Mouse (Mus musculus): ENCODE data around the gene Tmem107.

The Tmem107 gene

DNA sequence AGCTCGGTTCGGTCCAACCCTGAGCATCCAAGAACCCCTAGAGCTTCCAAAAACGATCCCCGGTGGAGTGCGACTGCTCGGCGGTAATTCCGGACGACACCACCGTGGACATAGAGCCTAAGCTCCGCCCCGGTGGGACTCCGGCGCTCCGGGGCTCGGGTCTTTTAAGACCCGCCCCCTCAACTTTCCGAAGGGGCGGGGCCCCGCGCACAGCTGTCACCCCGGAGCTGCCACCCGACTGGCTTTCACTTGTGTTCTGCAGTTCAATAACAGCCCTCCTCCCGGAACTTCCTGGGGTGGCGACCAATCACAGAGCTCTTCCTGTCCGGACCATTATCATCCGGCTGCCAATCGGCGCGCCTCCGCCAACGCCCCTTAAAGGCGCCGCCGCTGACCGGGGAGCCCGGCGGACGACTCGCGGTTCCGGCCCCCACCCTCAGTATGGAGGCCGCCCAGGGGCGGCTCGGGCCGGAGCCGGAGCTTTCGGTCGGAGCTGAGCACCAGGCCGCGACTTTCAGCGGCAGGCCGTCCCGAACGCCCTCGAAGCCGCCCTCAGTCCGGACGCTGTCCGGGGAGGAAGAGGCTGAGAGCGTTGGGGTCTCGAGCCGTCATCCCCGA, 11.1 kb upstream of the Tmem107 start, which contains the start of gene Borcs6:
Gene Borcs6 (plus strand): TSS at position 361 of the 618 bp plus-strand sequence.
- DNase-seq (ENCODE audit: low read depth), result peak; percentile 93

DNA sequence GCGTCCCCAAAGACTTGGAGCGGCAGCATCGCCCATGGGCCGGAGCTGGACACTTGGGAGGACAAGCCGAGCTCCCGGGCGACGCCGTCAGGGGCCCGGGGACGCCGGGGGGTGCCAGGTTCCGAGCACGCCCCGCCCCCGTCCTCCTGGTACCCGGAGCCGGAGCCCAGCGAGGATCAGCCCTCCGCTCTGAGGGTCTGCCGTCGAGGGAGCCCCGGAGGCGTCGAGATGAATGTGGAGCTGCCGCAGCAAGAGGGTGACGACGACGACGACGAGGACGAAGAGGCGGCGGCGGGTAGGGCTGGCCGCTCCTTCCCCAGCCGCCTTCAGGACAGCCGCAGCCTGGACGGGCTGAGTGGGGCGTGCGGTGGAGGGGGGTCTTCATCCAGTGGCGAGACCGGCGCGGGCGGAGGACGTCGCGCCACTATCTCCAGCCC, 10.6 kb upstream of the Tmem107 start:
- DNase-seq (ENCODE audit: low read depth), result no peak

DNA sequence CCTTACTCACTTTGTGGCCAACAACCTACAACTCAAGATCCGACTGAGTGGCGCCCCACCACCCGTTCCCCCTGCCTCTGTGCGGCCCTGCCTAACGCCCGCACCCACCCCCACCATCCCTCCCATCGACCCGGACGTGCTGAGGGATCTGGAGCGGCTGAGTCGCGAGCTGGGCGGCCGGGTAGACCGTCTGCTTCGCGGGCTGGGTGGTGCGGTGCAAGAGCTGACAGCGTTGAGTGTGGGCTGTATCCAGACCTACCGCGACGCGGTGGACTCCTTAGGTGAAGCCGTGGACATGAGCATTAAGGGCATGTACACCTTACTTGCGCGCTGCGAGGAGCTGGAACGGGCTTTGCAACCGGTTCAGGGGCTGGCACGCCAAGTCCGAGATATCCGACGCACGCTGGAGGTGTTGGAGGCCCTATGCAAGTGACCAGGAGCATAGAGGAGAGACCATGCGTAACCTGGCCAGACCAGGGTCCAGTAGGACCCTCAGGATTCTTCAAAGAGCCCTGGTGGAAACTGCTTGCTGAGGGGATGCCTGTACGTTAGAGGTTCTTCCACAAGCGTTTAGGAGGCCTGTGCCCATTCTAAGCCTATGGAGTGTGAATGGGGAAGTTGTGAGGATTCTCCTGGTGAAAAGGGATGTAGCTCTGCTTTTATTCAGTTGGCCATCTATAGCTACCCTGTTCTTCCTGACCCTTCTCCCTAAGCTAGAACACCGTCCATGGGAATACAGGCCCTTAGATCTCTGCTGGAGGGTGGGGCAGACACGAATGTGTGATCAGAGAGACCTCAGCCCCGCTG, 10.0 kb upstream of the Tmem107 start:
- DNase-seq (ENCODE audit: low read depth), result no peak

DNA sequence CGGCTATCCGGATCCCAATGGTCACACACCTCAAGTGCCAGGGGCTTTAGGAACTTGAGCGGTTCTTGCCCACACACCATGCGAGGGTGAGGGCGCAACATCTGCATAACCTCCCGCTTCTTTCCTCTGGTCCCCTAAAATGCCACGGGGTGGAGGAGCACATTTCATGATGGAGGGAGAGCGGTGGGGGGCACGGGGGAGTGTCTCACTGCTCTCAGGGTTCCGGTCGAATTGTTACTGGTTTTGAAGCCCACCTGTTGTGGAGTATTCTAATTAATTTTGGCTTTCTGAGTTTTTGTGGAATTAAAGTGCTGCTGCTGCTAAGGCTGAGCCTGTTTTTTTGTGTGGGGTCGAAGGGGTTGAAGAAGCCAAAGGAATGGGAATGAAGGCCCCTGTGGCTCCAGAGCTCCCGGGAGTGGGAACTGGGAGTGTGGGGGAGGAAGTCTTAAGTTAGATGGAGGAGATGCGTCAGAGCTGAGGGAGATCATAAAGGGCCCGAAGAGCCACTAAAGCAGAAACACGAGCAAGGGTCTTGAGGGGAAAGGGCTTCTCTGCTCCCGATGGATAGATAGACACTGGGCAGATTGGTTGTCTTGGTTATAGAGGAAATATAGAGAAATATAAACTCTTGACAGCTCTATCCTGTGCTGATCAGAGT, 9.2 kb upstream of the Tmem107 start:
- no peak for DNase-seq (ENCODE audit: low read depth)

DNA sequence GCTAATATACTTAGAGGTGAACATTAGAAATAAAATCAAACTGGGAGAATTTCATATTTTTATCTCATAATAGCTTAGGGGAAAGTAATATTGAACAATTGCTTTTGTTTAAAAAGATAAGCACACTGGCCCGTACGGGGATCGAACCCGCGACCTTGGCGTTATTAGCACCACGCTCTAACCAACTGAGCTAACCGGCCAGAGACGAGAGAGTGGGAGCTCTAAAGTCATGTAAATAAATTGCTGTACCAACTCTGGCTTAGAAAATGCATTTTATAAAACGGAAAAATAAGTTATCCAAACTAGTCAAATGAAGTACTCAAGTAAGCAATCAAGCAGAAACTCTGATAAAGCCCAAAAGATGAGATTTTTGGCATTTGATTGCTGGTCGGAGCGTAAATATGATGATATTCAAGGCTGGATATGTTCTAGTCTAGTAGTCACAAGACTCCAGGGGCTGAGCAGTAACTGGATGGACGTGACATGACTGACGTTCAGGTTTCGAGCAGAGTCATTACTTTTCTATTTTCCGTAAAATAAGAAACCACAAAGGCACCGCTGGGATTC, 8.3 kb upstream of the Tmem107 start:
- no peak for DNase-seq (ENCODE audit: low read depth)

DNA sequence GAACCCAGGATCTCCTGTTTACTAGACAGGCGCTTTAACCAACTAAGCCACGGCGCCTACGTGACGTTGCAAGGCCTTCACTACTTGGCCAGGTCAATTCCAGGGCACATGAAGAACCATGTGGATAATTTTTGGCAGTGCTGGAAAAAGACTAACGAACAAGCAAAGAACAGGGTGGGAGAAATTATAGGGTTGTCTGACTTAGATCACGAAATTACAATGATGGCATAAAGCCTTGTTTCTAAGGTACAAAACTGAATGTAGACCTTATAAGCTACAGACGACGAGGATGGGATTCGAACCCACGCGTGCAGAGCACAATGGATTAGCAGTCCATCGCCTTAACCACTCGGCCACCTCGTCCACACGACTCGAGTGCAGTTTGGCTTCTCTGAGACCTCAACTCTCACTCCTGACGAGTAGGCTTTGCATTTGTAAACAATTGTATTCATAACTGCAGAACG, 7.8 kb upstream of the Tmem107 start:
- DNase-seq (ENCODE audit: low read depth), result peak; percentile 85

DNA sequence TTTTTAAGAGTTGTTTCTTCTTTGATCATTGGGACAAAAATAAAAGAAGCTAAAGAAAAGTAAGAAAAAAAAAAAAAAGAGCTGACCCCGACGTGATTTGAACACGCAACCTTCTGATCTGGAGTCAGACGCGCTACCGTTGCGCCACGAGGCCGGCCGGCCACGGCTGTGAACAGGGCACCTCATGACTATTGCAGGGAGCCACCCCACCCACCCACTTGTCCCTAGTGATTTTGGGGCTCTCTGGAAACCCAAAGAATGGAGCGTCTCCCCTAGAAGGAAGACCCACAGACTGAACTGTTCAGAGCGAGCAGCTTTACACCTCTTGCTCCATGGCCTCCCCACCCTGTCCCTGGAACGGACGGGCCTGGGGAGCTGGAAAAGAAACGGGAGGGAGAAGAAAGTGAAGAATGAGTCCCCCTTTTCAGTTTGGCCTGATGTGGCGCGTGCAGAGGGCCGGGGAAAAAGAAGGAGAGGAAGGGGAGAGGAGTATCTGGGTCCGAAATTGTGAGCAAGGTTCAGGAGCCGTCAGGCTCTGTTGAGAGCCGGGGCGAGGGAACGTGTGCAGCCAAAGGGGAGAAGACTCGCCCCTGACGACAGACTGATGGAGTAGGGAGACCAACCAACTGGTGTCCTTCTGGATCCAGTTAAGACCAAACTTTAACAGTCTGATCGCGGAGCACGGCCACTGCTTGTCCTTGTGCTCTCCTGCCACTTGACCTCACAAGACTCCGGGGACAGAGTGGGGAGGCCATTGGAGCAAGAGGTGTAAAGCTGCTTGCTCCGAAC, 7.0 kb upstream of the Tmem107 start:
- no peak for DNase-seq (ENCODE audit: low read depth)

DNA sequence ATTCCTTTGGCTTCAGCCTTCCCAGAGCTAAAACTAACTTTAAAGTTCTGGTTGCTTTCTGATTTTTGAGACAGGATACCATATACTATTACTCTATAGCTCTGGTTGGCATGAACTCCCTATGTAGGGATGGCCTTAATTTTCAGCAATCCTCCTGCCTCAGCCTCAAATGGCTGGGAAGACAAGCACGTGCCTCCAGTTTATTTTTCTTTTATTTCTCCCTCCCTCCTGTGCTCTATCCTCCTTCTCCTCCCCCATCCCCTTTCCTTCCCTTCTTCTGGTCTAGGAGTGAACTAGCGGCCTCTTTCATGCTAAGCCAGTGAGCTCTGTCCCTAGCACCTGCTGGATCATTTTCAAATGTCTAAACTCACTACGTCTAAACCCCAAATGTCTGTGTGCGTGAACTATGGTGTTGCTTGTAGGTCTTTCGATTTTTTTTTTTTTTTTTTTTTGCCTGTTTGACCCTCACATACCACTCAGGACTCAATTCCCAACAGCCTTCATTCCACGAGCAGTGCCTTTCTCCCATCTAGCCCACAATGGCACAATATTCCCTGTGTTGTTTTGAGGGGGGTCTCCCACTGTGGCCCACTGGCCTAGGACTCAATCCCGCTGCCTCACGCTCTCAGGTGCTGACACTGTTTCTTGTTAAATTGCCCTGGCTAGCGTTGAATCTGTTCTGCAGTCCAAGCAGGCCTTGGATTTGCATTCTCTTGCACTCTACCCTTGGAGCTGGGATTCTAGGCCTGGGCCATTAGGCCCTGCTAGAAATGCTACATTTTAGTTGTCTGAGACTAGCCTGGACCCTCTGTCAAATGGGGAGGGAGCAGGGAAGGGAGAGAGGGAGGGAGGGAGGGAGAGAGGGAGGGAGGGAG, 6.1 kb upstream of the Tmem107 start:
- no peak for DNase-seq (ENCODE audit: low read depth)

DNA sequence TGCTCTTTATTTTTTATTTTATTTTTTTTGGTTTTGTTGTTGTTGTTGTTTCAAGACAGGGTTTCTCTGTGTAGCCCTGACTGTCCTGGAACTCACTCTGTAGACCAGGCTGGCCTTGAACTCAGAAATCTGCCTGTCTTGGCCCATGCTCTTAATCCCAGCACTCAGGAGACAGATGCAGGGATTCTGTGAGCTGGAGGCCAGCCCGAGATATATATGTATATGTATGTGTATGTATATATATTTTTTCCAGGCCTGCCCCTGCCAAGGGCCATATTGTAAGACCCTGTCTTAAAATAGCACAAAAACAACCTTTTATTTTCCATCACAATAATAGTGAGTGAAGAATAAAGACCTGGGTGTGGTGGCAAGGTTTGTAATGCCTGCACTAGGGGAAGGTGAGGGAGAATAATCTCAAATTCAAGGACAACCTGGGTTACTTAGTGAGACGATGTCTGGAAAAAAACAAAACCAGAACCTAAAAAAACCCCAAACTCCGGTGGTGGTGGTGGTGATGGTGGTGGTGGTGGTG, 5.1 kb upstream of the Tmem107 start:
- DNase-seq (ENCODE audit: low read depth), result no peak

DNA sequence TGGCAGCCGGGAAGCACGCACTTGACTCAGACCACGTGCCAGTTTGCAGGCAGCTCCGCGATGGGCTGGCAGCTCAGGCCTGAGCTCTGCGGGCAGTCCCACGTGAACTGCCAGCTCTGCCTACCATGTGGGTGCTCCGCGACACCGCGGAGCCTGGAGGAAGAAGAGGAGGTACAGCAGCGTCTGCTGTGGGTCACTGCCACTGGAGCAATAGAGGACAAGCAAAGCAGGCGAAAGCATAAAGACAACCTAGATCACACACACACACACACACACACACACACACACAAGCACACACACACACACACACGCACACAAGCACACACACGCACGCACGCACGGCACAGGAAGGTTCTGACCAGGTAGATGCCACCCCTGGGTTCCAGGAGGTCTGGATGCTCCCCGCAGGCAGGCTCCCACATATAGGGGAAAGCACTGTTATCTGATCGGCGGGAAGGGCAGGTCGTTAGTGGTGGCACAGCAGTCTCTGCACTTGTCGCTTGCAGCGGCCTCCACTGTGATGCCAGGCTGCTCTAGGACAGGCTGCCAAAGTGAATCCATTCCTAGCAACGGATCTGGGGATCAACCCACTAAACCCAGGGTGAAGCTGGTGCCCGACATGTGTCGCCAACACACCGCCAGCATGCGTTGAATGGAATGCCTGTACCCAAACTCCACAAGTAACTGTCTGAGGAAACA, 4.3 kb upstream of the Tmem107 start:
- no peak for DNase-seq (ENCODE audit: low read depth)

DNA sequence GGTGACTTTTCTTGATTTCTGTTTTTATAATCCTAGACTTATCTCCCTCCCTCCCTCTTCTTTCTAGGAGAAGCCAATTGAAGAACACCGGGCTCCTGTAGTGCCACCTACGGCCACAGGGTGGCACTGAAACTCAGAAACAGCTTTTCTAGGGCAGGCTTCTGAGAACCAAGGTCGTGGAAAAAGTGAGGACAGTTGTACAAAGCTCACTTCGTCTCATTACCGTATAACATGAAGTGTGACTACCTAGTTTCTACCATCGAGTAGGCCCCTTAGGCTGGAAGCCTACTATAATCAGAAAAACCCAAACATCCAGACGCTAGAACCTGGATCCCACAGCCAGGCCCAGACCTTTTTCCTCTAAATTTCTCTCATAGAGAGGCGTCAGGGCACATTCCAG, 3.6 kb upstream of the Tmem107 start:
- no peak for DNase-seq (ENCODE audit: low read depth)

DNA sequence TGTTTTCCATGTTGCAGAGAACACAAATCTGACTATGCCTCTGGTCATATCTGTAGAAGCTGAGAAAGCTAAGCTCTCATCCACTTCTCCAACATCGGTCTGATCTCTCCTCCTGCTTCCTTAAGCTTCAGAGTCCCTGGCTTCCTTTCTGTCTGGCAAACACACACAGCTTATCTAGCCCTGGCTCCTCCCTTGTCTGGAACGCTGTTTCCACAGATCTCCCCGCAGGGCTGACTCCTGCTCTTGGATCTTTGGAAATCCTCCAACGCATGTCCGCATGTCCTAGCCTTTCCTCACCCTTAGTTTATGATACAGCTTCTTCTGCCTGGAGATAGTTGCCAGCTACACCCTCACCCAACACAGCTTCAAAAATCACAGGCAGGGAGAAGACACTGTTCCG, 3.0 kb upstream of the Tmem107 start:
- no peak for DNase-seq (ENCODE audit: low read depth)

DNA sequence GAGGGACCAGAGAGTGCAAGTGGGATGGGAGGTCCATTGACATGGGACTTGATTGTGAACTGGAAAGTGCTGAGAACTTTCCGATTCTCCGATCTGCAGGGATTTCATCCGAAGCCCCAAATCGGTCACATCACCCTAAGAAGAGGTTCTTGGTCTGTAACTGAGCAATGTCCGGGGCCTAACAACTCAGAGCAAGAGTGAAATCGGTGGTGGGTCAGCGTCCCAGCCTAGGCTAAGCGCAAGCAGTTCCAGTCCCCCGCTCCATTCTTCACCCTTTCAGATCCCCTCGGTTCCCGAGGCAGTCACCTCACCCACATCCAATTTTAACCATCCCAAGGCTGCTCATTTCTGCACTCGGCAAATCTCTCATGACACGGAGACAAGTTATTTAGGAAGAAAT, 513 bp upstream of the Tmem107 start:
- no peak for DNase-seq (ENCODE audit: low read depth)

DNA sequence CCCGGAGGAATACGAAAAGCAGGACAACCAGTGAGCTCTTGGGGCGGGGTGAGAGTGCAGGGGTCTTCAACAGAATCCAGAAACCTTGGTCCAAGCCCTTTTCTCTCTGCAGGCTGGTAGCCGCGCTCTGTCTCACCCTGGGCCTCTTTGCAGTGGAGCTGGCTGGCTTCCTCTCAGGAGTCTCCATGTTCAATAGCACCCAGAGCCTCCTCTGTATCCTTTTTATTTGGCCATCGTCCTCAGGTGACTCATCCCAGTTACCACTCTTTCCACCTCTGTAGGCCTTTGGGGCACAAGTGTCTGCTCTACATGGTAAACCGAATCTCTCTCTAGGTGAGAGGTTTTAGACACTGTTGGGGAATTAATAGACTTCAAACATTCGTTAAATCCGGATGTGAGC, 656 bp downstream of the Tmem107 start:
- DNase-seq (ENCODE audit: low read depth), result no peak

DNA sequence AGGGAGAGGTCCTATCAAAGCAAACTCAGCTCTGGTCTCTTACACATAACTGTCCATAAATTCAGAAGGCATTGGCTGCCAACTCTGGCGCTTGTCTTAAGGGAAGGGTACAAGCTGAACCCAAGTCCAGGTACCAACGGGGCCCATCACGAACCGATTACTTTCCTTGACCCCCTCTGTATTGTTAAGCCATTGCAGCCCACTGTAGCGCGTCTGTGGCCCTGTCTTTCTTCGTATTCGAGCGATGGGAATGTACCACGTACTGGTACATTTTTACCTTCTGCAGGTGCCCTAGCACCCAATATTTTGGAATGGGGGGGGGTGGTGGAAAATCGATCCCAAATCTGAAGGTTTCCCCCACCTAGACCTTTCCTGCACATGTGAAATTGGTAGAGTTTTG, 1.6 kb downstream of the Tmem107 start:
- DNase-seq (ENCODE audit: low read depth), result no peak

DNA sequence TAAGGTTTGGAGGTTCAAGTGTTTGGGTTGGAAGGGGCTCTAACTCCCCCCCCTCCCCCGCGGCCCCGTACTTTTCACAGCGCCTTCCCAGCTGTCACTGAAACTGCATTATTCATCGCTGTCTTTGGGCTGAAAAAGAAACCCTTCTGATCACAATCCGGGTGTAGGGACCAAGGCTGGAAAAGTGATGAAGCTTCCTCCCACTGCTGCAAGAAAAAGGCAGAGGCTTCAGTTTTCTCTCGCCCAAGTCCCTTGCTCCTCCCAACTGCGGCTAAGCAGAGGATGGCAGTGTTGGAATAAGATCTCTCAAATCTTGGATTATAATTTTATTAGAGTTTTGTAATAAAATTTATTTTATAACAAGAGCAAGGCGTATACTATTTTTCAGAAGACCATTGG, 2.1 kb downstream of the Tmem107 start:
- DNase-seq (ENCODE audit: low read depth), result no peak

DNA sequence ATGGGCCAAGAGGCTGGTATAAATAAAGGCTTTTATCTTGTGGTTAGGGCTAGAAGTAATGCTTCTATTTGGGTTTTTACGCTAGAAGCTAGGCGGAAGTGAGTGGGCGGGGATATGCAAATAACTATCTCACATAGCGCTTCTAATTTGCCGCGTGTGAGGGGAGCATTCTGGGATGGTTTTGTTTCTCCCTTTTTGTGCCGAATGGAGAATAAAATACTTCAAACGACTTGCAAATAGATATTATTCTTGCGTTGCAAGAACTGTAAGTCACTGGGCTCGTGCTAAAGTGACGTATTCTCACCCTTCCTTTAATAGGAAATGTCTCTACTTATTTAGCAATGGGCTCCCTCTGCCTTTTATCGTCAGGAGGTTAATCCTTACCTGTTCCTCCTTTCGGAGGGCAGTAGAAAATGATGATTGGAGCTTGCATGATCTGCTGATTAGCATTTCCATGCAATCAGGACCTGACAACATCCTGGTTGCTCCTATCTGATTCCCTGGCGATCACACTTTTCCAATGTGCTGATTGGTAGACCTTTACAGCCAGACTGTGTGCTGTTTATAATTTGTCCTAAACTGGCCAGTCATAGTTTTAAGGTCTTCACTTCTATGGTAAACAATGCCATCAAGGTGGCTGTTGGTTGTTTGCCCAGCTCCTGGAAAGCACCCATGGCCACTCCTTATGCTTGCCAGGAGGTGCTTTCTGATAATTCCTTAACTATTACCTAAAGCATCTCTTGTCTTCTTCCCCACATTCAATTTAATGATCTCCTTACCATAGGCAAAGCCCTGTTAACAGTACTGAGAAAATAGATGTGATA, 2.7 kb downstream of the Tmem107 start:
- peak; percentile 92 for DNase-seq (ENCODE audit: low read depth)

DNA sequence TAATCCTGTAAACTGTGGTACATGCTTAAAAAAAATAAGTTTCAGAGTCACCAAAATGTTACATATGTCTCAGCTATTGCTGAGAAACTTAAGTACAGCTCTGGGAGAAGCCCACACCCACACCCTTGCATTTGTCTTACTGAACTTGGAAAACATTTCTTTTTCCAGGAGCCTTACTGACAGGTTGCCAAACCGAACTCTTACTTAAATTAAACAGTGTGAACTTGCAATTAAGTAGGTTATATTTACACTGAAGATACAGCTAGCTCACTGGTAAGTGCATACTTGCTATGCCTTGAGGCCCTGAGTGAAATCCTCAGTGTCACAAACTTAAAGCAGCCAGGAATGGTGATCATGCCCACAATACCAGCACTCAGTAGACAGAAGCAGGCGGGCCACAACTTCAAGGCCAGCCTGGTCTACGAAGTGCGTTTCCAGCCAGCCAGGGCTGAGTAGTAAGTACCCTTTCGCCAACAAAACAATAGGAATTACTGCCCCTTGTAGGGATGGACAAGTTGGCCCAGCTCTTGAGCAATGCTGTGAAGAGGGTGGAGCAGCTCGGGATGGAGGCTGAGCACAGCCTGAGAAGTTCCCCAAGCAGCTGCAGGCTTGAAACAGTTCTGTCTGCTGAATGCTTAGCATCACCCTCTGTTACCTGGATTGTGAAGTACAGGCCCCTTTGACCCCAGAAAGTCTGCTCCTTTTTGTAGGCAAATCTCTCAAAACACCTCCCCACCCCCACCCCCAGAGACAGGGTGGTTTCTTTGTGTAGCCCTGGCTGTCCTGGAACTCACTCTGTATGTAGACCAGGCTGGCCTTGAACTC, 3.6 kb downstream of the Tmem107 start:
- no peak for DNase-seq (ENCODE audit: low read depth)
